Mouse (Mus musculus) megakaryocyte progenitor cell, adult 5-6 weeks (primary cell): ENCODE measurements around the gene Glyctk. TPM values are rescaled to one million over a fixed set of nuclear protein-coding genes. Genes with fewer than 3 reads are reported as not detected.

ENCODE experiments used
- ATAC-seq: replicated peaks from 2 replicates; pipeline ENCODE4 v1.8.0; 2016; ENCODE audit warnings: mild to moderate bottlenecking, moderate TSS enrichment, inconsistent platforms; ENCODE audit not compliant: poor library complexity
- total RNA-seq, 2 experiments: library from RNA; stranded (forward) in 1 of 2; stranded (reverse) in 1 of 2; fragments of 157-497, 149-512 nt in 1 of 2; fragments of 200-1000 nt in 1 of 2; gene quantifications; 2 replicates each; pipeline versions ENCODE4 v1.2.3 to v1.2.4; 2015 to 2017

Glyctk gene
- total RNA-seq (2015) (0.37 and 0.39 TPM in 2 replicates), total RNA-seq (2017) (0.98 and 1.2 TPM in 2 replicates)

DNA sequence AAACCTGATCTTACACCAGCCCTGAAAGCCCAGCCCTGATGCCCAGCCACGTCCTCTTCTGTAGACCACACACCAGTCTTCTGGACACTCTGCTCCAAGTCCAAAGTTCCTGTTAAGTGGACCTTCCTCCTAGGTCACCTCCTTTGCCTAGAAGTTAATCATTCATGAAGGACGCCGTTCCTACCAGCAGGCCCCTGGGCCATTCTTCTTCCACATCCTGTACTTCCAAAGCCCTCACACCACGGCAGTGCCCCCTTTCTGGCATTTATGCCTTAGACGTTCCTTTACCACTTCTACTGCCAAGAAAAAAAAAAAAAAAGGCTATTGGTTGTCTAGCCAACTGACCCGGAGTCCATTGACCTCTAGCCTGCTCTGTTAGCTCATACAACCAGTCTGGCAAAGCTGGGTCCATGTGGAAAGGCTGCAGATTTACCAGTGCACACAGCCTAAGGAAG, at the start of gene Glyctk:
Glyctk (minus strand) TSS at position 102 of the 455 bp plus-strand sequence.
- no peak for ATAC-seq

DNA sequence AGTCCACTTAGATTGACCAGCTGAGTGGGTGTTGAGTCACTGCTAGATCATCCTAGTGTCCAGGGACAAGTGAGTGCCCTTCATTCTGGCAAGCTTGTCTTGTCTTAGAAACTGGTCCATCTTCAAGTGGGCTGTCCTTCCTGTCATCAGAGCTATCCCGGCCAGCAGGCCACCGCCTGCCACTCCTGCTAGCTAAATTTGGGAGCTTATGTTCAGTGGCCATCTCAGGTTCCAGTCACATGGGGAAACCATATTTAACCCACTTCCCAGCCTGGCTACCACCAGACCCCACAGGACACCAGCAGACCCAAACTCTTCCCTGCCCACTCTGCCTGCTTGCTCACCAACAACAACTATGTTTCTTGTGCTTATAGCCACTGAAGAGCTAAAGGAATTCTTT, 48.6 kb upstream of the Glyctk start:
- no peak for ATAC-seq

DNA sequence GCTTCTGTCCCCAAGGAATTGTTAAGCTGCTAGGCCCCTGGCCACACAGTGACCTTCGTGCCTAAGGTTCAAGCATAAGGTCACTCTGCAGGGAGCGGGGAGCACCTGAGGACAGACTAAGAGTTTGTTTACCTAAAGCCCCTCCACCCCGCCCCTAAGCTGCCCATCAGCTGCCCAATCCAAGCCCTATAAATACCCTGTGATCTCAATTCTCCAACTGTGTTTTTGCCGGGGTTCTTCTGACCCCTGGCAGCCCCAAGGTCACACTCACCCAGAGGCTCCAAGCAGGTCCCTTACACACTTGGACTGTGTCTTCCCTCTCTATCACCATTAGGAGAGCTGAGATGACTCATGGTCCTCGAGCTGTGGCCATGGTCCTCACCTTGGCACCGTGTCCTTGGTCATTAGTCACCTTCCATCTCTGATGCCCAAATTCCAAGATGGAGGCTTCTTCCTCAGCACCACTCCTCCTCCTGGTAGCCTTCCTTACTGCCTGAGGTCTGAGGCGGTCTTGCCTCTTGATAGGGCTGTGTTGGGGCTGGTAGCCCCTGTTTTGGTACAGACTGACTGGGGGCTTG, 47.9 kb upstream of the Glyctk start:
- no peak for ATAC-seq

DNA sequence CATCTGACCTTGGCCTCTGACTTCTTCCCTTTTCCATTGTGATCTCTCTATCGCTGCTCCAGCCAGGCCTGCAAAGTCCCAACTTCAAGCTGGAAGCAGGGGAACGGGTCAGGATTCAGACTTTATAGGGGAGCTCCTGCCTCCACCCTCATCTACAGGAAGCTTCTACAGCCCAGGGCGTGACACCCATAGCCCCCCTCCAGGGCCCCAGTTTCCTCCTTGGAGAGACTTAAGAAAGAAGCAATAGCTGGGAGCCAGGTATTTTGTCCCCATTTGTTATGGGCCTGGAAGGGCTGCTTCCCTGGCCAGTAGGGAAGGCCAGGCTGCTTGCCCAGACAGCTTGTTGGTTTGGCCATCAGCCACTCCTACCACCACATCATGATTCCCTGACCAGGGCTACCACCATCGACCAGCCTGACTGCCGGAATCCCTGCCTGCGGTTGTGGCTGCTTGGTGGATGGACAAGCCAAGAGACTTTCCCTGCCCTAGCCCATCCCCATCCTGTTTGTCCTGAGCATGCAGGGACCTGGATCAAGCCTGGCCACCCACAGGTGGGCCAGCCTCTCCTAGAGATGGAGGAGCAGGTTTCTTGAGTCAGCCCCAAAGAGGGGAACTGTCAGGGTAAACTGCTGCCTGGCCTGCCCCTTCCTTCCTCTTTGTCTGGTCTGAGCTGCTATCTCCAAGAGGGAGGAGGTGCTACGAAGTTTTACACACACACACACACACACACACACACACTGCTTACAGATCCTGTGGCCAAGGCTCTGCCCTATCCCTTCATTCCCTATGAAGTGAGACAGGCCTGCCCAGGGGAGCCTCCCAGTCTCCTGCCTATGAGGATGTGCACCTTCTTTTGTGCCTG, 46.3 kb upstream of the Glyctk start:
- ATAC-seq = peak; percentile 38

DNA sequence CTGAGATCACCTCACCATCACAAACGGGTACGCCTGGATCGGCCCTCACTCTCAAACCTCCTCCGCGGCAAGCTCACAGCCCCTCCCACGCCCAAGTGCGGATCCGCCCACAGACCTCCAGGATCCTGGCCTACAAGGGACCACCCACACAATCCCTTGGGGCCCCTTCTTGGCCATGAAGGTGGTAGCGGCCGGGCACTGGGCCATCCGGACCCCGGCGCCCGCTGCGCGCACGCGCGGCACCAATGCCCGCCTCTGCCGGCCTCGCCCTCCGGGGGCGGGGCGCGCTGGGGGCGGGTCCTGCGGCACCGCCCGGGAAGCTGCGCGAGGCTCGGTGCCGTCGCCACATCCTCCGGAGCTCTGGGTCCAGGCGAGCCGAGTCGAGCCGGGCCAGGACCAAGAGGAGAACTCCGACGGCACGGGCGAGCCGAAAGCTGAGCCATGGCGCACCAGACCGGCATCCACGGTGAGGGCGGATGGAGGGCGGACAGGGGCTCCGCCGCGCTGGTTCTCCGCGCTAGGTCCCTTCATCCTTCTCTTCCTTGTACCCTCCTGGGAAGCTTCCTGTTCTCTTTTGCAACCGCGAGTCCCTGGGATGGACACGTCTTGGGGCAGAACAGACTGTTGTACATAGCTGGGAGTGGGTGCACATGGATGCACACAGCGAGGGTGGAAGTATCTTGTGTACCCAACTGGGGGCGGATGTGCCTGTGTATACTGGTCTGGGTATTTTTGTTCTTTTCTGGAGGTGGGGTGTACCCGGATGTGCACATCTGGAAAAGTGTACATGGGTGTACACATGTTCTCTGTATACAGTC, 45.1 kb upstream of the Glyctk start, which contains the start of gene Twf2:
Twf2 (plus strand) TSS at position 290 of the 818 bp plus-strand sequence.
- ATAC-seq = peak; percentile 65

DNA sequence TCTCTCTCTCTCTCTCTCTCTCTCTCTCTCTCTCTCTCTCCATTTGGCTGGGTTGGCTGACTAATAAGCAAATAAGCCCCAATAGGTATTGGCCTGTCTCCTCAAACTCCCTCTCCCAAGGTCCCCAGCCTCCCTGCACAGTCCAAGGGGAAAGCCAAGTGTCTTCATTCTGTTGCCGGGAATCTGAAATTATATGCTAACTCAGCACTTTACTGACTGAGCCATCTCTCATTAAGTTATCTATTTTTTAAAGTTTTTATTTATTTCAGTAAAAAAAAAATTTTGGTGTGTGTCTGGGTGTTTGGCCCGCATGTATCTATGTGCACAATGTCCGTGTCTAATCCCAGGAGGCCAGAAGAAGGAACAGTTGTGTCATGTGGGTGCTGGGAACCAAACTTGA, 44.0 kb upstream of the Glyctk start:
- ATAC-seq = no peak

DNA sequence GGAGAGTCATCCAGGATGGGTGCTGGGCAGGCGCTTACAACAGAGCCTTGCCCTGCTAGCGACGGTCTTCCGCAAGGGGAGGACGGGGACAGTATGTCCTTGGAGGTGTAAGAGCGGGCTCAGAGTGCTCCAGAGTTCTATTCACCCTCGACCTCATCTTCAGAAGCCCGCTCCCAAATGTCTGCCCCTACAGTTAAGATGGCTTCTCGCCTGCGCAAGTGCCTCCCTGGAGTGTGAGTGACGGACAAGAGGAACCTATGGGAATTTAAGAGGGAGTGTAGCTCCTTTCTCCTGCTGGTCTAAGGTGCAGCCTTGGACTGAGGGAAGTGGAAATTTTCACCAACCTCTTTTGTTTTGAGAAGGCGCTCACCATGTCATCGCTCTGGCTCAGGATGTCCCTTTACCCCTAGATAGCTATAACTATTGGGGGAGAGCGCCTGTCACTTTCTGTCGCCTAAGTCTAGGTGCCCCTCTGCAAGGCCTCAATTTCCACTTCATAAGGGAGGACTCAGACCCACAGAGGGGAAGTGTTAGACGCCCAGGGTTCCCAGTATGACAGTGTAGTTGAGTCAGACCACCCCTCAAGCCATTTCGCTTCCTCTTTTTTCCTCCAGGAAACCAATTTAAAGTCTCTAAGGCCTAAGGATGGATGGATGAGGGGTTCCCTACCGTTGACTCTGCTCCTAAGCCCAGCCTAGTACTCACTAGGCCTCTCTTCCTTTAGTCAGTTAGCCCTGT, 41.8 kb upstream of the Glyctk start, which contains the start of gene Ppm1m:
Ppm1m (minus strand) TSS at position 212 of the 738 bp plus-strand sequence.
- ATAC-seq = peak; percentile 21

DNA sequence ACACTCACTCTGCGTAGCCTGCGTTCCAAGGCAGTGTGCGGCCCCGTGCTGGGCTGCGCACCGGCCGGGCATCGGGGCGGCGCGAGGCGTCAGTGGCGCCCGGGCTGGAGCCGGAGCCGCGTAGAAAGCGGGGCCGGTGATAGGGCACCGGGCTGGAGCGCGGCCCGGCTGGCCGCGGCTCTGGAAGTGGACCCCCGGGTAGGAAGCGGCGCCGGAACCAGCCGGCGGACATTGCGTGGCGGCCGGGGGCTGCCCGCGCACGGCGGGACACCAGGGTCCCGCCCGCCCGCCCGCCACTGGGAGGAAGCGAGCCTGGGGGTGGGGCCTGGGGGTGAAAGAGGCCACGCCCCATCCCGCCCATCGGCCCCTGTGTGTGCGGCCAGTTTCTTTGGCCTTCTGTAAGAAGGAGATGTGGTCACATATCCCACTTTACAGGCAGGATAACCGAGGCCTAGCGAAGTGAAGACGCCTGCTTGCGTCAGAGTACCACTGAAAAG, 41.1 kb upstream of the Glyctk start:
- peak; percentile 40 for ATAC-seq

DNA sequence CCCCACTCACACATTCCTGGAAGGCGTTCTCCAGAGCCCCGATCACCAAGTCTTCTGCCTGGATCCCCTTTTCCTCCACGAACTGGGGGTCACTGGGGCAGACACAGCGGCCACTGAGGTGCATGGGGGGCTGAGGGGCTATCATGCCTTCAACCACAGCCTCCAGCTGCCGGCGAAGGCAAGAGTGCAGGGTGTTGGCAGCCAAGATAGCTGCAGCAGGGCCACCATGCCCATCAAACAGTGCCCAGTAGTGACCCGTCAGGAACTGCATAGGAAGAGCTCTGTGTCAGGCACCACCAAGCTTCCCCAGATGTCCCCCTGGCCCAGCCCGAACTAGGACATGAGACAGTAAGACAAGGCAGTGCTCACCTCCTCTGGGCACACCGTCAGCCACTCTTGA, 39.8 kb upstream of the Glyctk start:
- ATAC-seq = no peak

DNA sequence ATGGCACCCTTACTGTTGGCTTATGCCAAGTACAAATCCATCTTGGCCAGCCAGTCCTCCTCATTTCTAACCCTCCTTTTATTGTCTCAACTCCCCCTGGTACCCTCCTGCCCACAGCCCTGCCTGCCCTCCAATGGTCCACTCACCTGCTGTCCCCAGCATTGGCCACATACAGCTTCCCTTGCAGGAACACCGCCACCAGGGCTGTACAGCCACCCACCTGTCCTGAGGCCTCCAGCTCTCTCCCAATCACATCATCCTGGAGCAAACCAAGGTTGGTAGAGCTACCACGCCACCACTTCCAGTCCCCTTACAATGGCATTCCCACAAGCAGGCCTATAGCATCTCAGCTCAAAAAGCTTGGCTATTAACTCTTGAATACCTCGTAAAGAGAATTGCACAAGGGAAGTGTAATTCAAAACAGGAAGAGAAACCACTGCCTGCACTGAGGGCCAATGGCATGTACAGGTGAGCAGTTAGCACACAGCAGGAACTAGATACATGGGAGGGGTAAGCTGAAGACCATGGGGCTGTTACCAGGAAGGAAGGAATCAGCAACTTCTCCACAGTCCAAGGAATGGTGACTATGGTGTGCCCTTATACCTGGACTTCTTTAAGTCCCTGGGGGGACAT, 39.3 kb upstream of the Glyctk start:
- ATAC-seq = peak; percentile 21; the same call in 1 of the 2 replicates

DNA sequence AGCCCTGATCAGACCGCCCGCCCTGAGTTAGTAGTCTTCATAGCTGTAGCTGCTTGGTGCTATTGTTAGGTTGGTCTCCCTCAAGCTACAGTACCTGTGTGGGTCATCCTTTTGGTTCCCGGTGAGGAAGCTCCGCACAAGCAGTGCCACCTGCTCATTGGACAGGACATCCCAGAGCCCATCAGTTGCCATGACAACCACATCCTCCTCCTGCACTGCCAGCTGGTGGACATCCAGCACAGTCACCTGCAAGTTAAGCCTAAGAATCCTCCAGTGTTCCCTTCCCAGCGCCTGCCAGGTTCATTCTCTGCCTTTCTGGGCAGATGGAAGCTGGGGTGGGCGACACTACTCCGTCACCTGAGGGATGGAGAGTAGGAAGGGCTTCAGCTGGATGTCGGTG, 37.8 kb upstream of the Glyctk start:
- ATAC-seq = no peak

DNA sequence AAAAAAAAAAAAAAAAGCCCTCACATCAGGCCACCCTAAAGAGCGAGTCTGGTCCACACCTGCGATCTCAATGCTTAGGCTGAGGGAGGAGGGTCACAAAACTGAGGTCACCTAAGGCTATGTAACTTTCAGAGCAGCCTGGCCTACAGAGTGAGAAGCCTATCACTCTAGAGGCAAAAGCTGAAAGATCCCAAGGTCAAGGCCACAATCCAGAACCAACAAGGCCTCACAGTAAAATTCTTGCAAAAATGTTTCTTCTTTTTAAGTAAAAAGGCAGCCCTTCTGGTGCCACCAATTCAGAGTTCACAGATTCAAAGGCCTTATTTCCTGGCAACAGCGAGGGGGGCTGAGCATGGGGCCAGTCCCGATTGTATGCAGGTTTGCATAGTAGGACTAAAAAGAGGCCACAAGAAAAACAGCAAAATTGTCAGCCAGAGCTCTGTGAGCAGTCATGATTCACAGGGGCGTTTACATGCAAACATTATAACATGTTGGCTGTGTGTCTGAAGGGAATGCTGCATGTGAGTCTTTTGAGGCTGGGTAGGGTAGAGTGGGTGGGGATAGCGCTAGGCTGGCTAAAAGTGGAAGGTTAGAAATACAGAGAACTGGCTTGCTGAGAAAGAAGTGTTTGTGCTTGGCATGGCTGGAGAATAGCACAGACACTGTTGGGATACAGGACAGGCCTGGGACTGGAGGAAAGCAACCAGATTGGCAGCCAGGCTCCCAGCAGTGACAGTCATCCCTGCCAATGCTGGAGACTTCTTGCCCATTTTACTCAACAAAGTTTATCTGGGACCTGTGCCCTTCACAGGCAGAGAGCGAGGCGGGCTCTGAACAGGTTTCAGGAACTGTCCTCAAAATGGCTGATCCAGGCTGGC, 36.2 kb upstream of the Glyctk start:
- no peak for ATAC-seq

DNA sequence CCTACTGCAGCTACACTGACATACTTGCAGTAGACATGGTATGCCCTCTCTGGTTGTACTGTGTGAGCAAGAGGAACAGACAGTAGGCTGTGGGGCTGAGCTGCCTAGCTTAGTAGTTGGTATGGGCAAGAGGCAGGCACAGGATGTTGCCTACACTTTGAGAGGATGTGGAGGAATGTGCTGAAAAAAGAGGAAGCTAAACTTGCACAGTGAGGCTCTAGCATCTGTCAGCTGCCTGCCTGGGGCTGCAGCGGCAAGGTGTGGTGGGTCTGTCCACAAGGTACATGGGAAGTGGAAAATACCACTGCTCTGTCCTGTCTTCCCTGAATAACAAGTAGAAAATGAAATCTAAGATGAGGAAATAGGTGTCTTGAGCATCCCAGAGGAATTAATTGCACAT, 35.1 kb upstream of the Glyctk start:
- peak; percentile 90 for ATAC-seq

DNA sequence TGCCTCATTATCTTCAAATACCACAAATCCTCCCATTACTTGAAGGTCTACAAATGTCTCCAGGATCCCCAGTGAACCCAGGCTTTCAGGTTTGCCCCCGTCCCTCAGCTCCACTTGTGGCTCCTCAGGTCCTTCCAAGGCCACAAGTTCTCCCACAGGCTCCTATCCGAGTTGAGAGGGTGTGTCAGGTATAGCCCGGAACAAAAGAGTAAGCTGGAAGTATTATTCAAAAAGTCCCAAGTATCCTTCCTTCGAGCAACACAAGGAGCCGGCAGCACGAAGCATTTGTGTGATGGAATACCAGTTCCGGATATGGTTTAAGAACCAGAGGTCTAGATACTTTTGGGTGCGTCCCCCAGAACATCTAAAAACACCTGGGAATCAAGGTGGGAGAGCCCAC, 34.1 kb upstream of the Glyctk start:
- no peak for ATAC-seq

DNA sequence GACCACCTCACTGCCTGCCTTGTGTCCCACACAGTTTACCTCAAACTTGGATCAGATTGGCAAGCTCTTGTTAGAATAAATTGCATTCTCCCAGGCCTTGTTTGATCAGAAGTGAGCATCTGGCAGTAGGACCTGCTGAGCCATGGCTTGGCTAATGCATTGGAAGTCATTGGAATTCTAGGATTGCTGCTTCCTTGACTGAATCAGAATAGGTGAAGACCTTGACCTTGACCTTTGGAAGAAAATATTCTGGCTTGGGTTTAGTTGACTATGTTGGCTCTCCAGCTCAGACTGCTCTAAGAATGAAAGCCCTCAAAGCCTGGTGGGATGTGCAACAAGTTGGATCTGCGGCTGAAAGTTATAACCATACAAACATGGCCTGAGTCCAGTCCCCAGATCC, 33.4 kb upstream of the Glyctk start:
- no peak for ATAC-seq

DNA sequence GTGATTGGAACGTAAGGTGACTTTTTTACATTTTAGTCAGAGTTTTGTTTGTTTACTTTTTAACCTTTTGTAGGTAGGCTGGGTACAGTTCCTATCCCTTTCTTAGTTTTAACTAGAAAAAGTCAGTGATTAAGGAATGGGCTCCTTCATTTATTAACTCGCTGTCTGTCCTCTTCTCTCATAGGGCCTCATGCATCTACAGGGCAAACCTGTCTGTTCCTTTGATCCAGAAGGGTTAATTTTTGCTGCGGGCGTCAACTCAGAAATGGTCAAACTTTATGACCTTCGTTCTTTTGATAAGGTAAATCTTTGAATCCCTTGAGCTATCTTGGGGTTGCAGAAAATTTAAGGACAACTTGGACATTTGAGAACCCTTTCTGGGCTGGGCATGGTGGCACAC, 26.1 kb upstream of the Glyctk start:
- ATAC-seq = no peak

DNA sequence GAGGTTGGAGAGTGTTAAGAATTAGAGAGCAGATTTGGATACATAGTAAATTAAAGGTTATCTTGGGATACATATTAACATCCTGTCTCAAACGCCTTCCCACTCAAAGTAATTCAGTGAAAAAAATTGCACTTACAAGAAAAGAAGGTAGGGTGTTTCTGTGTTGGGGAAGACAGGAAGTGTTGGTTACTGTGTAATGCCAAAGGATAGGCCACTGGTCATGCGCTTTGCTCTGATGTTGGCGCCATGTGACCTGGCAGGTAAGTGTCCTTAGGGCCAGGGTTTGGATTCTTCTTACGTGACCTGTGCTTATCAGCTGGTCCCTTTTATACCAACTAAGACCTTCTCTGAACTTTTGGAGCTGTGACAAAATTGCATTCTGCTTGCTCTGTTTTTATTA, 24.2 kb upstream of the Glyctk start:
- ATAC-seq = no peak

DNA sequence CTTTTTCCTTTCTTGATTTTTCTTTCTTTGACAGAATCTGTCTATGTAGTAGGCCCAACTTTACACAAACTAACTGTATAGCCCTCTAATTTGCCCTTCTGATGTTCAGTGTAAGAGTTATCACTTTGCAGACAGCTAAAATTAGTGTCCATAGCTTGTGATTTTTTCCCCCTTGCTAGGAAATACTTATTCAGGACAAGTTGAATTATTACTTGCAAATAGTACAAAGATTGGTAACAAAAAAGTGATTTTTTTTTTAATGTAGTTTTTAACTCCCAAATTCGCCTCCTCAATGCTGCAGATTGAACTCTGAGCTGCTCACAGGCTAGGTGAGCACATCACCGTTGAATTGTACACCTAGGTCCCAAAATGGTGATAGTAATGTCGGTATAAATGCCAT, 22.0 kb upstream of the Glyctk start:
- ATAC-seq = no peak

DNA sequence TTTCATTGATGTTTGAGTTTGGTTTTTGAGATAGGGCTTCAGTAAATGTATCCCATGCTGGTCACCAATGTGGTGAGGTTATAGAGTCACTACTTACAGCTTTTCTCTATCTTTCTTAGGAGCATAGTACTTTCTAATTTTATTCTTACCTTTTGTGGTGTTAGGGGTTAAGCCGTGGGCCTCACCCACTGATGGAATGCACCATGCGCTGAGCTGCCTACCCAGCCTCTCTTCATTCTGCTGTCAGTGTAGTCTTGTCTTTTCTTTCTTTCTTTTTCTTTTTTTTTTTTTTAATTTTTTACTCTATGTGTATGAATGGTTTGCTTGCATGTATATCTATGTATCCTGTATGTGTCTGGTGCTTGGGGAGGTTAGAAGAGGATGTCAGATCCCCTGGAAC, 21.5 kb upstream of the Glyctk start:
- no peak for ATAC-seq
